Mouse (Mus musculus) activated CD4-positive, CD25-positive, alpha-beta regulatory T cell, adult 4 months (primary cell): ENCODE data around the gene Jak2. TPM values are rescaled to one million over a fixed set of nuclear protein-coding genes. Genes with fewer than 3 reads are reported as not detected.

Experiments
- ATAC-seq: one replicate; pipeline ENCODE4 v1.8.0; 2017
- polyA plus RNA-seq, 2 experiments: library from polyadenylated mRNA; unstranded; fragments of 100-300 nt; shearing (Covaris generic); gene quantifications; one replicate each; pipeline ENCODE4 v1.2.1; 2017

Jak2 gene
- polyA plus RNA-seq, 2 experiments from 2014 or later: 20.1 to 20.5 TPM

DNA sequence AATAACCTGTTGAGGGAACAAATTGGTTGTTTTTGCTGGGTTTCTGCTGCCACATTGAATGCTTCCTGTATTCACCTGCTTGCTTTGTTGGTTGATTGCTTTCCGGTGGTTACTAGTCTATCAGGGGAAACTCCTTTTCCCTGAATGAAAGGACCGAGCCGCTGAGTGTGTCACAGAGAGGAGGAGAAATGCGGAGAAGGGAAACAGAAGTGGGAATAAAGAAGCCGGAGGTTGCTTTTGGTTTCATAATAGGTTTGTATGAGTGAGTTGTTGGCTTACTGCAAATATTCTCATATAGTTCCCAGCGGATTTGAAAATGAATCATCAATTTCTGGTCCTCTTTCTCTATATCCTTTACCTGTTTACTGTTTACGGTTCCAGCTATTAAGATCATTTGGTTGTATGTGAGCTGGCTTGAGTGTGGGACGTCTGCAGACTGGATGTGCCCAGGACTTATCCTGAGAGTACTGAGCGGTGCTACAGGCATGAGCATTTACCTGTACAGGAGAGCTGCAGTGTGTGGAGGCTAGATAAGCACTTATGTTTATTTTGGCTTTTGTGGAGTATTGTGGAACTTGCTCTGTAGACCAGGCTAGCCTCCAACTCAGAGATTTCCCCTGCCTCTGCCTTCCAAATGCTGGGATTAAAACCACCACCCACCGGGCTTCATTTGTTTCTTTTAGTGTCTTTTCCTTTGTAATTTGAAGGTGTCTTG, 1.4 kb downstream of the Jak2 start:
- ATAC-seq: peak; percentile 34

DNA sequence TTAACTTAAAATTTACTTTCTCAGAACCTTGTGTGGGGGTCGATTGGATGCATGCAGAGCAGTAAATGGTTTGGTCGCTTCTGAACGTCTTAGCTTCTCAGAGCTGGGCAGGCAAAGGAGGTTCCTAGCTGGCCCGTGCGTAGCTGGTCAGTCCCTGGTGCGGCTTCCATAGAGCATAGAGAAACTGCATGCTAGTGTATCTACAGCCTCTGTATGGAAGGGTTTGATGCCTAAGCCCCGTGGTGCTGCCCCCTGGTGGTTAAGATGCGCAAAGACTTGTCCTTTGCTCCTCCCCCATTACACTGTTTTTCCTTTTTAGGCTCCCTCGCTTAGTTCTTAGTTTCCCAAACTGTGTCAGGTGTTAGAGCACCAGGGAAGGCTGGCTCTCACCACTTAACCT, 2.1 kb downstream of the Jak2 start:
- ATAC-seq: peak; percentile 46

DNA sequence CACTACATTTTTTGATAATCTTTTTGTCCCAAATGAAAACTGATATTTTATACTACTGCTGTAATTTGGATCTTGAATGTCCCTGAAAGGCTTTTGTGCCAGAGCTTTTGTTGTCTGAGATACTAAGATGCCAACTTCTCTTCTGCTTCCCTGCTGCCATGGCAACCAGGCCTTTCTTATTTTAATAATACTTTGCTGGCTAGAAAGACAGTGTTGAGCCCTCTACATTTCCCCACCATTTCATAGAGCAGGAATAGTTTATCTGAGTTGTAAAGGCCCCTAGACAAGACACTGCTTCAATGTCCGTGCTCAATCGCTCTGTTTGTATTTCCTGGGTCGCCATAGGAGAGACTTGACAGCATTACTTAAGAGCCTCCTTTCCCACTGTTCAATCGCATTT, 3.0 kb downstream of the Jak2 start:
- ATAC-seq: no peak

DNA sequence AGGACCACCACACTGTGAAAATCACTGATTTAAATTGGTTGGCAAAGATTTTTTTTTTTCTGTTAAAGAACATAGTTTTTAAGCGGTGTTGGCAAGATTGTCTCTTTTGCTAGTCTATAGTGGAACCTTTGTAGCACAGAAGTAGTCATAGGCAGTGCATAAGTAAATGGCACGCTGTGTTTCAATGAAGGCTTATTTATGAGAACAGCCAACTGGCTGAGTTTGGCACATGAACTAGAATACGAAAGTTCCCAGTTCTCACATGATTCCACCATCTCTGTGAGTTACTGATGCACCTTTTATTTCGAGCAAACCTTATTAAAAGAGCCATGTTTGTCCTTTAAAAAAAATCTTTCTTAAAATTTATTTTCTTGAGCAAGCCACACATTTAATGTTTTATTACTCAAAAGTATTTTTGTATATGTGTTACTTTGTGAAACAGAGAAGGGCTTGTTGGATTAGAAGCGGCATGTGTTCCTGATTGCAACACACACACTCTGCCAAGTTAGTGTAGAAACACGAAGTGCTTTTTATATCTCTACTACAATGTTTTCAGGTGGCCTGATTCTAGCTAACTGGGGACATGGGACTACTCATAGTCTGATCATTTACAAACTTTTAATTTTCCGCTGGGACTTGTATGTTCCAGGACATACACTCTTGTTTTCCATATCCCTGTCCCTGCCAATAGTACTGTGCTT, 3.8 kb downstream of the Jak2 start:
- ATAC-seq: no peak

DNA sequence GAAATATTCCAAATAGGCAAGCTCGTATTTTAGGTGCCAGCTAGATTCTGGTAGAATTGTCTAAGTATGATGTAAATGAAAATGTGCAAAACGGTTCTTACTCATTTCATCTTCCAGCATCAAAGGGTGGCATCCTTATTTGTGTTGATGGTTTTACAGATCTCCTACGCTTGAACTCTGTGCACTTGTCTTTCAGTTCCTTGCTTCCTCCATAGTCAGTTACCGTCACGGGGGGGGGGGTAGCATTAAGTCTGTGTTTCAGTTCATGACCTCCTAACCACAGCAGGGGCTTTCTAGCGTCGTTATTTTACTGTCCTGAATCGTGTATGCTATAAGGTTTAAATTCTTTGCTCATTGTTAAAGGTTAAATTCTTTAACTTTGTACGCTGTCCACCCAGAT, 10.0 kb downstream of the Jak2 start:
- ATAC-seq: peak; percentile 74

DNA sequence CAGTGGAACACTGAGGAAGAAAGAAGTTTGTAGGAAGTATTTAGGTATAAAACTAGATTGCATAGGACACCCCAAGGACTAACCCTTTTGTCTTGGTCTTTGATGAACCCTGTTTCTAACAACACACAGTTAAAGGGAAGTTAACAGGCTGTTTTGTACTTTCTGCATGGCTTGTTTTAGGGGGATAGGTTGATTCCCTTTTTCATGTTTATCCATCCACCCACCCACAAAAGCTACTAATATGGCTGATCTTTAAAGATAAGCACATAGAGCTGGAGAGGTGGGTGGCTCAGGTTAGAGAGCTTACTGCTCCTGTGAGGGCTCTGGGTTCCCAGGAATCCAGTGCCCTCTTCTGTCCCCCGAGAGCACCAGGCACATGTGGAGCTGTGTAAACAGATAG, 11.9 kb downstream of the Jak2 start:
- ATAC-seq: no peak

DNA sequence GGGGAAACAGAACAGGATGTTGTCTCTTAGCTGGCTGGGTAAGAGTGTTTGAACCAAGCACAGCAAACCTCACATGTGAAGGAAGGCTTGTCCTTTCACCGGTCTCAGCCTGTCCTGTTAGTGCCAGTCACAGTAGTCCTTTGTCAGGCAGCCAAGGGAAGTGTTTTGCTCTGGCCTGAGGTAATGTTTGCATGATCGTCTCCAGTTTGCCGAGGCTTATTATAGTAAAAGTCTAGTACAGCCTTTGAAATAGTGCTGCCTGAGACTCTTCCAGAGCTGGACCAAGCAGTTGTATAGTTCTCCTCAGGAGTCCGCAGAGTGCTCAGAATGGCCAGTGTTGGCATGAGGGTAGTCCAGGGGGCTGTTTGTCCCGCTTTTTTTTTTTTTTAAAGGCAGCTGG, 13.9 kb downstream of the Jak2 start:
- peak; percentile 21 for ATAC-seq

DNA sequence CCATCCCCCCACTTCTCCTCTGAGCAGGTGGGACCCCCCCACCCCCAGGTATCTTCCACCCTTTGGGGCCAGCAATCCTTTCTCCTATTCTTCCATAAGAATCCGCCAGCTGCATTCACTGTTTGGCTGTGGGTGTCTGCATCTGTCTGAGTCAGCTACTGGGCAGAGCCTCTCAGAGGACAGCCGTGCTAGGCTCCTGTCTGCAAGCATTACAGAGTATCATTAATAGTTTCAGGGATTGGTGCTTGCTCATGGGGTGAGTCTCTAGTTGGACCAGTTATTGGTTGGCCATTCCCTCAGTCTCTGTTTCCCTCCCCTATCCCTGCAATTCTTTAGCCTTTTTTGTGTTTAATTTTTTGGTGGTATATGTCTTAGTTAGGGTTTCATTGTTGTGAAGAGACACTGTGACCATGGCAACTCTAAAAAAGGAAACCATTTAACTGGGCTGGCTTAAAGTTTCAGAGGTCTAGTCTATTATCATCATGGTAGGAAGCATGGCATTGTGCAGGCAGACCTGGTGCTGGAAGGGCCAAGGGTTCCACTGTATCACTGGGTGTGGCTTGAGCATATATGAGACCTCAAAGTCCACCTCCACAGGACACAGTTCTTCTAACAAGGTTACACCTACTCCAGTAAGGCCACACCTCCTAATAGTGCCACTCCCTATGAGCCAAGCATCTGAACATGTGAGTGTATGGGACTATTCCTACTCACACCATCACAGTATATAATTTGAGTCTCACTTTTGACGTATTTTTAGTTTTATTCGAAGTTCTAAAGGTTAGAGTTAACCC, 15.6 kb downstream of the Jak2 start:
- no peak for ATAC-seq

DNA sequence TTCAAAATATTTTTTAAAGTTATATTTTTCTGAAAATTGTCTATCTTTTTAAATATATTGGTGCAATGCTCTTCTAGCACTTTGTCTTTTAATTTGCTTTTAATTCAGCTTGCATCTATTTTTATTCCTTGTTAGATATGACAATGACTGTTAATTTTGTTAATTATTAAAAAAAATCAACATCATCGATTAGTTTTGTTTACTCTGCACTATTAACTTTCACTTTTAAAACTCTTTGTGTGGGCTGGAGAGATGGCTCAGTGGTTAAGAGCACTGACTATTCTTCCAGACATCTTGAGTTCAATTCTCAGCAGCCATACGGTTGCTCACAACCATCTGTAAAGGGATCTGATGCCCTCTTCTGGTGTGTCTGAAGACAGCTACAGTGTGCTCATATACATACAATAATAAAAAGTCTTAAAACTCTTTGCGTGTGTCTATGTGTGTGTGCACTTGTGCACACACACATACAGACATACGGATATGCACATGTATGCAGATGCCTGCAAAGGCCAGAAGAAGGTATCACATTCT, 17.2 kb downstream of the Jak2 start:
- no peak for ATAC-seq

DNA sequence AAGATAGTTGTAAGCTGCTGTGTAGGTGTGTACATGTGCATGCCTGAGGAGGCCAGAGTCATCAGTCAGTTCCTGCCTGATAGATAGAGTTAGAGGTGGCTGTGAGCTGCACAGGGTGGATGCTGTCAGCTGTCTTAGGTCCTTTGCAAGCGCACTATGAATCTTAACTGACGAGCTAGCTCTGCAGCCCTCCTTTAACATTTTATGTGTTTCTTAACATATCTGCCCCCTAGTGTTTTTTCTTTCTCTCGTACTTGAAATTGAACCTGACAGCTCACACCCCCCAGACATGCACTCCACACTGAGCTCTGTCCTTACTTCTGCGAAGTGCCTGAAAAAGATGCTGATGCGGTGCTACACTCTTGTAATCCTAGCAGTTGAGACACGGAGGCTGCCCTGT, 18.6 kb downstream of the Jak2 start:
- no peak for ATAC-seq

DNA sequence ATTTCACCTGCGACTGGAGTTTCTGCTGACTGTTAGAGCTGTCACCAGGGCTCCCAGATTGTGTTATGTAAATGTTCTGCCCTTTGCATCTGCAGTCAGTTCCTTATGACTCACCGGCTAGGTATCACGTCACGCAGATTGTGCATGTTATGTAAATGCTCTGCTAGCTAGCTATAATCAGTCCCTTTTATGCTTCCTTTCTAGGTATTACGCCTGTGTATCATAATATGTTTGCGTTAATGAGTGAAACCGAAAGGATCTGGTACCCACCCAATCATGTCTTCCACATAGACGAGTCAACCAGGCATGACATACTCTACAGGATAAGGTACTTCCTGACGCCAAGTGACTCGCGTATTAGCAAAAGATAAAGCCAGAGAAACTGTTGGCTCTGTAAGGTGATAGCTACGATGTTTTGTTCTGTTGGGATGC, 19.5 kb downstream of the Jak2 start:
- ATAC-seq: peak; percentile 96

DNA sequence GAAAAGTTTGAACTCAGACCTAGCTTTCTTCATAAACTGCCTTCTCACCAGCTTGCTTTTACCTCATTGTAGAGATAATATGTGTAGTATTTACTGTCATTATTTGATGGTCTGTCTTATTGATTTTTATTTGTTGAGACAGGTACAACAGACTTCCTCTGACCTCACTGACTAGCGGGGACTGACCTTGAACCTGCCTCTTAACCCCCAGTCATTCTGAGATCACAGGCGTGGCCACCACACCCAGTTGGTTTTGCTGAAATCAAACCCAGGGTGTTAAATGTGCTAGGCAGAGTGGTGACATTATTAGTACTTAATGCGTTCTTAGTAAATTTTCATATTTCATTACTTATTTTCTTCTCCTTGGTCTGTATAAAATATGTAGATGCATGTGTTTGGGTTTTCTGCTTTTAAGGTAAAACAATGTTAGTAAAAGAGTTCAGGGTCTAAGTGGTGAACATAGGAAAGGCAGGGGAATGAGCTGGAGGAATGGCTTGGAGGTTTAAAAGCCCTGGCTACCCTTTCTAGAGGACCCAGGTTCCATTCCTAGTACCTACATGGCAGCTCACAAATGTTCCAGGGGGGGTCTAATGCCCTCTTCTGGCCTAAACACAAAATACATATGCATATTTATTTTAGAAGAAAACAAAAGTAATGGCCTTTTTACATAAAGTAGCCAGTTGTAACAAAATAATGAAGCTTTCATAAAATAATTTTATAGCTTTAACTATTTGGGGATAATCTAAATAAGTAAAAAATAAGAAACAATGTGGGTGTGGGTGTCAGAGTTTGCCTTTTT, 20.6 kb downstream of the Jak2 start:
- ATAC-seq: no peak

DNA sequence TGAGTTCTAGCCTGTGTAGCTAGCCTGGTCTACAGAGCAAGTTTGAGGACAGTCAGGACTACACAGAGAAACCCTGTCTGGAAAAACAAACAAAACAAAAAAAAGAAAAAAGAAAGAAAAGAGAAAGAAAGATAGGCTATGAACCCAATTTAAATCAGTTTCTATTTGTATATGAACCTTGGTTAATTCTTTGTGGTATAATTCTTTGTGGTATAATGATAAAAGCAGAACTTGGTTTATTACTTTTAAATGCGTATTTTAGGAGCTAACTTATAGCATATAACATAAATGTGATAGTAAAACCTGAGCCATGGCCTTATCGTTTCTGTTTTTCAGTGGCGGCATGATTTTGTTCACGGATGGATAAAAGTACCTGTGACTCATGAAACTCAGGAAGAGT, 24.8 kb downstream of the Jak2 start:
- no peak for ATAC-seq

DNA sequence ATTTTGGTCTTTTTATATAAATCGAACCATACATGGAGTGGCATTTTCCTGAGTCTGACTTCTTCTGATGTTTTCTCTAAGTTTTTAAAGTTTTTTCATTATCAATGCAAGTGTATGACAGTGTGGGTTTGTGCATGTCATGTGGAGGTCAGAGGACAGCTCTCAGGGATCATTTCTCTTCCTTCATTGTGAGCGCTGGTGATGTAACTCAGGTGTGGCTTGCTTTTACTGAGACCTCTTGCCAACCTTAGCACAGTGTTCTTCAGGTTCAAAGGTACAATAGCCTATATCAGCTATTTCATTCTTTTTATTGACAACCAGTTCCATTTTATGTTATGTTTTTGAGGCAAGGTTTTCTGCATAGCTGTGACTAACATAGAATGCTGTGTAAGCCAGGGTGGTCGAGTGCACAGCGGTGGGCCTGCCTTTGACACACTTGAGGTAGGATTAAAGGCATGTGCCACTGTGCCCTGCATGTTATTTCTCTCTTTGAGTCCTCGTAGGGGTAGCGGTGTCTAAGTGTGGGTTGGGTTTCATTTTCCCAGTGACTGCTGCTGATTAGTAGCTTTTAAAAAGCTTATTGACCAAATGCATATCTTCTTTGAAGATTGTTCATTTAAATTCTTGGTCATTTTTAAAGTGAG, 27.4 kb downstream of the Jak2 start:
- ATAC-seq: no peak

DNA sequence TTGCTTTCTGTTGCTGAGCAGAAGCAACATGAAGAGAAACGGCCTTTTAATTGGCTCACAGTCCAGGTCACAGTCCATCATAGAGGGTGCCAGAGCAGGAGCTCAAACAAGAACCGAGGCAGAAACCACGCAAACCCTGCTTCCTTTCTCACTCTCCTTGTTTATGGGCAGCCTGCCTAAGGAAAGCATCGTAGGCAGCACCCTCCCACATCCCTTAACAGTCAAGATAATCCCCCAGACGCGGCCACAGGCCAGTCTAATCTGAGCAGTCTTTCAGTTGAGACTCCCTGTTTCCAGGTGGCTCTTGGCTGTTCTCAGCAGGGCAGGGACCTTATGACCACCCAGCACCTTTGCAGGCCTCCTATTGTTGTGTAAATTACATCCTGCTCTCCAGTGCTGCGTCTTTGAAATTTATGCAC, 33.8 kb downstream of the Jak2 start:
- ATAC-seq: no peak

DNA sequence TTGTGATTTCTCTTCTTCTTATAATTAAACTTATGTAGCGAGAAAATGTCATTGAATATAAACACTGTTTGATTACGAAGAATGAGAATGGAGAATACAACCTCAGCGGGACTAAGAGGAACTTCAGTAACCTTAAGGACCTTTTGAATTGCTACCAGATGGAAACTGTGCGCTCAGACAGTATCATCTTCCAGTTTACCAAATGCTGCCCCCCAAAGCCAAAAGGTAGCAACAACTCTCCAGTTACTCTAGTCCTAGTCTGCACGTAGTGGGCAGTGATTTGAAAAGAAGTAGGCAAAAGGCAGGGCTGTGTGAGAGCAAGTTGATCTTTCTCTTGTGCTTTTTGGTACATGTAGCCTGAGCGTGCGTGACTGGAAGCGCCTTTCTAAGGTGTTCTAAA, 36.2 kb downstream of the Jak2 start:
- no peak for ATAC-seq

DNA sequence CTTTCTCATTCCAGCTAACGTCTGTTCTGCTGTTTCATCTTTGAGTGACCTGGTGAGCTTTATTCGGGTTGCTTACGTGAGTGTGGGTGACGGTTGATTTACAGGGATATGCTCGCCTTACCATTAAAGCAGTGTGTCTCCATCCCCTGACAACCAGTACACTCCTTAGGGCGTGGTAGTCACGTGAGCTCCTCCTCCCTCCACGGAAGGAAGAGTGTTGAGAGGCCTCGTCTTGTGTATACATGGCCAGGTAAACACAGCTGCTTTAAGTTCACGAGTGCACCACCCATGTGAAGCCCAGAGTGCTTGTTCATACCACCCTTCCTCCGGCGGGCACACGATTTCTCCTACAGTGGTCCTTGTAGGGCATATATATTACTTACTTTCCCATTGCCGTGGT, 39.9 kb downstream of the Jak2 start:
- ATAC-seq: no peak

DNA sequence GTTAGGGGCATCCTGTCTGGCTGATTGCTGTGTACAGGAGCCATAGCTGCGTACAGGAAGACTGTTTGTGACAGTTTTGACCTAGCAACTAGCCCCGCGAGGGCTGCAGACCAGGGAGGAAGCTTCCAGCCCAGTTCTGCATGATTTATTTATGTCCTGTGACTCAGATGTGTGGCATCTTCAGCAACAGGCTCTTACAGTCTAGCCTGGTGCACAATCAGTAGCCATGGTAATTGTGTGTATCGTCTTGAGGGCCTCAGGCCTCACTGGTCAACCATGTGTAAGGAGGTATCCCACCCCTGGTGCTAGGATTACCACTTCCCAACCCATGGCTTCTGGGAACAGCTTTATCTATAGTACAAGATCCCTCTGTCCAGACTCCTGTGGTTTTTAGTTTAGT, 40.9 kb downstream of the Jak2 start:
- ATAC-seq: no peak

DNA sequence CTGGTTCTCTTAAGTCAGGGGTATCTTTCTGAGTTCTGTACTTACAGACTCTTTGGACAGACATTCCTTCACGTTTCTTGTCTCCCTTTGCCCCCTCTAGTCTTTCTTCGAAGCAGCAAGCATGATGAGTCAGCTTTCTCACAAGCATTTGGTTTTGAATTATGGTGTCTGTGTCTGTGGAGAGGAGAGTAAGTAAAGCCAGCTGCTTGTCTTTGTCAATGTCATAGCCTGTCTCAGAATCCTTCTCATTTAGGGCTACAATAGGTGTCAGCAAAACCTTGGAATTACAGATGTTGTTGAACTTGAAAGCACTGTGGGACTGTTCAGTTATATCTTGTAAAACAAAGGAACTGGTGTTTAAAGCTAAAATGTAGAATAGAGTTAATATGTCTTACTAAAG, 43.1 kb downstream of the Jak2 start:
- no peak for ATAC-seq

DNA sequence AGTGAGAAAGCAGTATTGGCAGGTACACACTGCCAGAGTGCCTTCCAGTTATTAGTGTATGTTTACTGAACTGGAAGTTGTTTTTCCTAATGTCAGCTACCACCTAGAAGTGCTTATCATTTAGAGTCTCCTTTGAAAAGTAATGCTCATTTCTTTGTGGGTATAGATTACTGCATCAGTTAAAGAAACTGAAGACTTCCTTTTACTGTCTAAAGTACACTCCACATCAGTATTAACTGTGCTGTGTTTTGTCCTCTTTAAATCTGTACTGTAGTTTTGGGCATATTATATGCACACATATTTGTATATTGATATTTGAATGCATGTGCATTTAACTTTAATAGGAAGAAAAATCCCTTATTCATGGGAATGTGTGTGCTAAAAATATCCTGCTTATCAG, 44.5 kb downstream of the Jak2 start:
- ATAC-seq: no peak

DNA sequence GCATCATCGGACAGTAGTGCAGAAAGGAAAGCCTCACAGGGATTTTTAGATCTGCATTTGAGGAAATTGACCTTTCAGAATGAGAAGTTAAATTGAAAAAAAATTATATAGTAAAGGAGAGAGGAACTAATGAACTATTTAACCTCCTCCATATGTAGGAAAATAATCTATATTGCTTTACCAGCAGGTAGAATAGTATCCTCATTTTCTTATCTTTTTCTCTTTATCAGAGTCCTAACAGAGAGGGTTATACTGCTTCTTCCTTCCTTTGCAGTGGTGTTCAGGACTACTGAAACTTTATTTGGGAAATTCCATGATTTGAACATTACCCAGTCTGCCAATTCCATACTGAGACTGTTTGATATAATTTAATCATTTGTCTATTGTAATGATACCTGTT, 45.7 kb downstream of the Jak2 start:
- no peak for ATAC-seq

DNA sequence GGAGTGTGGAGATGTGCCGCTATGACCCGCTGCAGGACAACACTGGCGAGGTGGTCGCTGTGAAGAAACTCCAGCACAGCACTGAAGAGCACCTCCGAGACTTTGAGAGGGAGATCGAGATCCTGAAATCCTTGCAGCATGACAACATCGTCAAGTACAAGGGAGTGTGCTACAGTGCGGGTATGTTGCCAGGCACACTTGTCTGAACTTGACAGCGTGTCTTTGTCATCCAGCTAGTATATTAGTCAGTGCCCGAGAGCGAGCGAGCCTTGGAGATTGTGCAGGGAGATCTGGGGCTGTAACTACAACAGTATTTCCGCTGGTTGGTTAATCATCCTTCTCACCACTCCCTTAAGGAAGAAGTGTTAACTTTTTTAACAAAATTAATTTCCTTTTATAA, 49.3 kb downstream of the Jak2 start:
- no peak for ATAC-seq
